Mouse (Mus musculus) myocyte (in vitro differentiated cells): ENCODE measurements at regions not wholly inside any gene's neighbourhood (a gene's known extent, or its start where the extent isn't known, plus 50 kb on each side); places are given as distances from the start of the nearest gene placed in this dataset.

Experiments
- H3K27me3 ChIP-seq: one replicate; pipeline ENCODE4 v1.6.1; 2011; ENCODE audit not compliant: control insufficient read depth, insufficient read depth, insufficient read length
- H3K36me3 ChIP-seq: one replicate; pipeline ENCODE4 v1.6.1; 2011; ENCODE audit not compliant: control insufficient read depth, insufficient read depth
- H3K4me2 ChIP-seq: one replicate; pipeline ENCODE4 v1.6.1; 2011; ENCODE audit warnings: low read depth, control low read depth
- H3K4me3 ChIP-seq: one replicate; pipeline ENCODE4 v1.5.1; 2011; ENCODE audit warnings: mild to moderate bottlenecking, control low read depth, moderate library complexity
- H3K79me2 ChIP-seq: one replicate; pipeline ENCODE4 v1.6.1; 2011; ENCODE audit not compliant: control insufficient read depth, insufficient read depth
- H3ac ChIP-seq: one replicate; pipeline ENCODE4 v1.6.1; 2011; ENCODE audit not compliant: control insufficient read depth, insufficient read length
- CEBPB ChIP-seq: IDR thresholded peaks from 2 replicates; pipeline ENCODE4 v1.6.1; 2011; ENCODE audit warnings: mild to moderate bottlenecking, moderate library complexity; ENCODE audit not compliant: poor library complexity, insufficient read depth, severe bottlenecking
- E2F4 ChIP-seq: IDR thresholded peaks from one replicate; pipeline ENCODE4 v1.6.1; 2011; ENCODE audit warnings: mild to moderate bottlenecking, control low read depth, moderate library complexity; ENCODE audit not compliant: insufficient read depth
- MAX ChIP-seq: IDR thresholded peaks from one replicate; pipeline ENCODE4 v1.6.1; 2011; ENCODE audit warnings: low read depth, mild to moderate bottlenecking, control low read depth
- MYOD1 ChIP-seq, 3 experiments: IDR thresholded peaks; one replicate each; pipeline ENCODE4 v1.6.1; 2011; ENCODE audit warnings: control low read depth in 2 of 3, low read depth in 2 of 3, mild to moderate bottlenecking in 2 of 3, moderate library complexity in 1 of 3; ENCODE audit not compliant: insufficient read length in 2 of 3, control insufficient read depth in 1 of 3
- MYOG ChIP-seq, 3 experiments: IDR thresholded peaks; one replicate each; pipeline ENCODE4 v1.6.1; 2011; ENCODE audit warnings: control low read depth in 2 of 3, low read depth in 2 of 3, mild to moderate bottlenecking in 2 of 3; ENCODE audit not compliant: insufficient read length in 2 of 3, control insufficient read depth in 1 of 3, insufficient read depth in 1 of 3
- POLR2A ChIP-seq: IDR thresholded peaks from one replicate; pipeline ENCODE4 v1.6.1; 2011; ENCODE audit warnings: low read depth, mild to moderate bottlenecking, control low read depth, moderate library complexity; ENCODE audit not compliant: insufficient read length
- POLR2AphosphoS2 ChIP-seq: IDR thresholded peaks from one replicate; pipeline ENCODE4 v1.6.1; 2011; ENCODE audit warnings: low read depth, control low read depth; ENCODE audit not compliant: insufficient read length
- REST ChIP-seq: IDR thresholded peaks from one replicate; pipeline ENCODE4 v1.6.1; 2011; ENCODE audit warnings: mild to moderate bottlenecking, control low read depth, moderate library complexity; ENCODE audit not compliant: insufficient read depth, insufficient read length
- SRF ChIP-seq: IDR thresholded peaks from one replicate; pipeline ENCODE4 v1.6.1; 2011; ENCODE audit warnings: low read depth; ENCODE audit not compliant: control insufficient read depth, insufficient read length
- TCF12 ChIP-seq: IDR thresholded peaks from one replicate; pipeline ENCODE4 v1.6.1; 2011; ENCODE audit warnings: mild to moderate bottlenecking, control low read depth; ENCODE audit not compliant: poor library complexity, insufficient read depth, severe bottlenecking
- TCF3 ChIP-seq: IDR thresholded peaks from one replicate; pipeline ENCODE4 v1.6.1; 2011; ENCODE audit warnings: low read depth, control low read depth; ENCODE audit not compliant: insufficient read length
- USF1 ChIP-seq: IDR thresholded peaks from one replicate; pipeline ENCODE4 v1.6.1; 2011; ENCODE audit warnings: low read depth, mild to moderate bottlenecking, control low read depth, moderate library complexity

GRCm38 (mm10) chr4:83926195-83926731, 400.9 kb downstream of the Ccdc171 start:
- TF ChIP-seq POLR2AphosphoS2 (no peak), TCF3 (no peak), SRF (no peak), USF1 (no peak), MYOG (IDR thresholded peaks at IDR 0.05; ENCODE audit: control insufficient read depth in 1 of 3, insufficient read depth in 1 of 3, insufficient read length in 2 of 3, low read depth in 2 of 3) (no peak), REST (no peak), MAX (no peak), E2F4 (no peak), TCF12 (no peak), POLR2A (no peak), MYOD1 (IDR thresholded peaks at IDR 0.05; ENCODE audit: control insufficient read depth in 1 of 3, insufficient read length in 2 of 3, low read depth in 2 of 3) (no peak), CEBPB (no peak)
- Histone ChIP-seq H3K4me2 (no peak overlapping the region), H3K4me3 (no peak overlapping the region), H3K79me2 (no peaks in the 10 kb centered on the region), H3ac (no peak overlapping the region), H3K27me3 (no peaks in the 10 kb centered on the region), H3K36me3 (no peaks in the 10 kb centered on the region)

GRCm38 (mm10) chr4:83931897-83932654, 406.7 kb downstream of the Ccdc171 start:
- no peak for TF ChIP-seq MYOG (IDR thresholded peaks at IDR 0.05; ENCODE audit: control insufficient read depth in 1 of 3, insufficient read depth in 1 of 3, insufficient read length in 2 of 3, low read depth in 2 of 3)
- no peak for TF ChIP-seq E2F4
- no peak for TF ChIP-seq TCF12
- no peak for TF ChIP-seq MAX
- TF ChIP-seq REST = no peak
- TF ChIP-seq POLR2AphosphoS2 = no peak
- no peak for TF ChIP-seq CEBPB
- no peak for TF ChIP-seq SRF
- TF ChIP-seq POLR2A = no peak
- no peak for TF ChIP-seq TCF3

DNA sequence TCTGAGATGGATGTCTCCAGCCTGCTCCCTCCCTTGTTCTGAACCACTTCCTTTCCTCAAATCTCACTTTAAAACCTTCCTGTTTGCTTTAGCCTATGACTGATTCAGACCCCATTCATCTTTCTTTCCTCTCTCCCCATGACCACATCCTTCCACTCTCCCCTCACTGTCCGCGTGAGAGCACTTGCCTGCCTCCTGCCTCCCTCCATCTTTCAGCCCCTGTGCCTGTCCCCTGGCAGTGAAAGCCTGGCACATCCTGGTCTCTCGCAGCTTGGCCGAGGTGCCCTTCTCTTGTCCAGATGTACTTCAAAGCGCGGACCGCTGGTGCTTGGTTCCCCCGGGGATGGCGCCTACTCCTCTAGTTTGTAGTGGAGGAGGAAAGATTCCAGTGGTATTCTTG, 416.3 kb downstream of the Ccdc171 start:
- TF ChIP-seq MAX (no peak), TCF12 (no peak), POLR2AphosphoS2 (no peak), TCF3 (no peak), CEBPB (no peak)
- Histone ChIP-seq H3K36me3 (no peaks in the 10 kb centered on the region), H3K79me2 (no peaks in the 10 kb centered on the region), H3K27me3 (no peaks in the 10 kb centered on the region), H3ac (no peak overlapping the region), H3K4me3 (no peak overlapping the region), H3K4me2 (peak overlapping the region; percentile 34)

More at GRCm38 (mm10) chr4:83931897-83932654, 406.7 kb downstream of the Ccdc171 start:
- H3ac ChIP-seq = no peak overlapping the region
- H3K27me3 ChIP-seq = no peaks in the 10 kb centered on the region
- H3K4me2 ChIP-seq = peak overlapping the region; percentile 15
- H3K36me3 ChIP-seq = no peaks in the 10 kb centered on the region
- H3K79me2 ChIP-seq = no peaks in the 10 kb centered on the region
- no peak overlapping the region for H3K4me3 ChIP-seq

GRCm38 (mm10) chr4:83949612-83950011, 424.3 kb downstream of the Ccdc171 start:
- Histone ChIP-seq H3ac (no peak overlapping the region), H3K27me3 (no peaks in the 10 kb centered on the region), H3K4me2 (no peak overlapping the region), H3K79me2 (no peaks in the 10 kb centered on the region), H3K36me3 (no peaks in the 10 kb centered on the region), H3K4me3 (no peak overlapping the region)
- no peak for TF ChIP-seq POLR2A
- TF ChIP-seq POLR2AphosphoS2 = no peak
- no peak for TF ChIP-seq E2F4
- no peak for TF ChIP-seq TCF12

GRCm38 (mm10) chr4:83950809-83951409, 425.6 kb downstream of the Ccdc171 start:
- Histone ChIP-seq H3K36me3 (no peaks in the 10 kb centered on the region), H3K27me3 (no peaks in the 10 kb centered on the region), H3K79me2 (no peaks in the 10 kb centered on the region), H3K4me2 (no peak overlapping the region), H3K4me3 (no peak overlapping the region), H3ac (no peak overlapping the region)
- no peak for TF ChIP-seq MYOD1 (IDR thresholded peaks at IDR 0.05; ENCODE audit: control insufficient read depth in 1 of 3, insufficient read length in 2 of 3, low read depth in 2 of 3)
- TF ChIP-seq TCF12 = no peak
- TF ChIP-seq POLR2AphosphoS2 = no peak
- no peak for TF ChIP-seq MYOG (IDR thresholded peaks at IDR 0.05; ENCODE audit: control insufficient read depth in 1 of 3, insufficient read depth in 1 of 3, insufficient read length in 2 of 3, low read depth in 2 of 3)
- no peak for TF ChIP-seq E2F4
- TF ChIP-seq POLR2A = no peak
- no peak for TF ChIP-seq REST
- TF ChIP-seq TCF3 = no peak
- TF ChIP-seq SRF = no peak
- no peak for TF ChIP-seq CEBPB
- TF ChIP-seq USF1 = no peak
- TF ChIP-seq MAX = no peak
